Mouse (Mus musculus): ENCODE measurements around the gene Map3k12. TPM values are rescaled to one million over a fixed set of nuclear protein-coding genes. Genes with fewer than 3 reads are reported as not detected.

The Map3k12 gene
- polyA plus RNA-seq, 1 experiment: 13.1 TPM

GRCm38 (mm10) chr15:102458050-102458736 lies 58.7 kb downstream of the Map3k12 start:
- Histone ChIP-seq H3K4me3 (replicated peaks; ENCODE audit: extremely low read depth, low read depth, low read length) (no peak overlapping the region), H3K4me1 (ENCODE audit: control insufficient read depth, insufficient read depth, low read length) (no peaks in the 10 kb centered on the region; the same call in none of the 2 replicates)
- WGBS: 58% methylated on average over 5 of the region's 5 CpGs
- TF ChIP-seq POLR2A (IDR thresholded peaks at IDR 0.05; ENCODE audit: borderline replicate concordance, extremely low read depth, low read depth, low read length) (no peak), CTCF (IDR thresholded peaks at IDR 0.05; ENCODE audit: insufficient read depth, low read length) (no peak)
- no peak for DNase-seq

GRCm38 (mm10) chr15:102455993-102456392 lies 60.9 kb downstream of the Map3k12 start:
- DNase-seq: no peak
- Histone ChIP-seq H3K4me1 (ENCODE audit: control insufficient read depth, insufficient read depth, low read length) (no peaks in the 10 kb centered on the region; the same call in none of the 2 replicates), H3K4me3 (replicated peaks; ENCODE audit: extremely low read depth, low read depth, low read length) (no peak overlapping the region)
- TF ChIP-seq POLR2A (IDR thresholded peaks at IDR 0.05; ENCODE audit: borderline replicate concordance, extremely low read depth, low read depth, low read length) (no peak), CTCF (IDR thresholded peaks at IDR 0.05; ENCODE audit: insufficient read depth, low read length) (peak; percentile 56)
- 43% methylated on average over 6 of the region's 6 CpGs for WGBS

- no peak for TF ChIP-seq CTCF (IDR thresholded peaks at IDR 0.05; ENCODE audit: insufficient read depth, low read length)
- TF ChIP-seq POLR2A (IDR thresholded peaks at IDR 0.05; ENCODE audit: borderline replicate concordance, extremely low read depth, low read depth, low read length): no peak
- H3K4me1 ChIP-seq (ENCODE audit: control insufficient read depth, insufficient read depth, low read length): no peaks in the 10 kb centered on the region
- peak overlapping the region; percentile 3 for H3K4me3 ChIP-seq (replicated peaks; ENCODE audit: extremely low read depth, low read depth, low read length)
- 59% methylated on average over 26 of the region's 26 CpGs for WGBS
- DNase-seq: no peak
Observed at GRCm38 (mm10) chr15:102451666-102452430, 65.0 kb downstream of the Map3k12 start.

GRCm38 (mm10) chr15:102450928-102451327 lies 65.9 kb downstream of the Map3k12 start:
- peak overlapping the region; percentile 33 for H3K4me3 ChIP-seq (replicated peaks; ENCODE audit: extremely low read depth, low read depth, low read length)
- no peak for DNase-seq
- no peaks in the 10 kb centered on the region for H3K4me1 ChIP-seq (ENCODE audit: control insufficient read depth, insufficient read depth, low read length)
- WGBS: 25% methylated on average over 7 of the region's 7 CpGs
- 0 out of 2 replicates have a peak, but pooled peaks have one; percentile 14 for TF ChIP-seq POLR2A (IDR thresholded peaks at IDR 0.05; ENCODE audit: borderline replicate concordance, extremely low read depth, low read depth, low read length)
- TF ChIP-seq CTCF (IDR thresholded peaks at IDR 0.05; ENCODE audit: insufficient read depth, low read length): no peak

- no peak for DNase-seq
- Histone ChIP-seq H3K4me1 (ENCODE audit: control insufficient read depth, insufficient read depth, low read length) (no peaks in the 10 kb centered on the region), H3K4me3 (replicated peaks; ENCODE audit: extremely low read depth, low read depth, low read length) (no peak overlapping the region)
- 65% methylated on average over 8 of the region's 8 CpGs for WGBS
- TF ChIP-seq CTCF (IDR thresholded peaks at IDR 0.05; ENCODE audit: insufficient read depth, low read length) (no peak), POLR2A (IDR thresholded peaks at IDR 0.05; ENCODE audit: borderline replicate concordance, extremely low read depth, low read depth, low read length) (no peak)
Observed at GRCm38 (mm10) chr15:102449366-102449765, 67.5 kb downstream of the Map3k12 start.

Other genes with a start within 250 kb of the Map3k12 start
- 0.31 and 0.60 TPM in 2 replicates for gene Gm9918, start 246.5 kb downstream of the Map3k12 start, polyA plus RNA-seq (2012; rRNA removed)
- 95.4 and 97.1 TPM in 2 replicates for gene Mfsd5, start 237.6 kb downstream of the Map3k12 start, polyA plus RNA-seq (2012; rRNA removed)
- 2.4 and 3.8 TPM in 2 replicates for gene Espl1, start 220.8 kb downstream of the Map3k12 start, polyA plus RNA-seq (2012; rRNA removed)
- 66.1 and 121 TPM in 2 replicates for gene Pfdn5, start 190.9 kb downstream of the Map3k12 start, polyA plus RNA-seq (2012; rRNA removed)
- gene Myg1, start 185.4 kb downstream of the Map3k12 start, polyA plus RNA-seq (2012; rRNA removed): 50.2 and 53.8 TPM in 2 replicates
- 21.9 and 27.5 TPM in 2 replicates for gene Aaas, start 166.3 kb downstream of the Map3k12 start, polyA plus RNA-seq (2012; rRNA removed)
- 0.05 TPM in 1 of 2 replicates, not detected in the other for gene Sp7, start 149.9 kb downstream of the Map3k12 start, polyA plus RNA-seq (2012; rRNA removed)
- 18.5 and 20.0 TPM in 2 replicates for gene Sp1, start 110.9 kb downstream of the Map3k12 start, polyA plus RNA-seq (2012; rRNA removed)
- 20.8 and 21.1 TPM in 2 replicates for gene Amhr2, start 71.7 kb downstream of the Map3k12 start, polyA plus RNA-seq (2012; rRNA removed)
- 216 and 271 TPM in 2 replicates for gene Prr13, start 58.0 kb downstream of the Map3k12 start, polyA plus RNA-seq (2012; rRNA removed)
- 378 and 395 TPM in 2 replicates for gene Pcbp2, start 46.5 kb downstream of the Map3k12 start, polyA plus RNA-seq (2012; rRNA removed)
- gene Gm10337, start 13.3 kb downstream of the Map3k12 start, polyA plus RNA-seq (2012; rRNA removed): not detected in 2 replicates
- gene Tarbp2, start 1.1 kb upstream of the Map3k12 start, polyA plus RNA-seq (2012; rRNA removed): 51.7 and 61.1 TPM in 2 replicates
- 8.8 and 11.0 TPM in 2 replicates for gene Npff, start 7.9 kb upstream of the Map3k12 start, polyA plus RNA-seq (2012; rRNA removed)
- 0.11 and 0.22 TPM in 2 replicates for gene Gm28047, start 108.0 kb upstream of the Map3k12 start, polyA plus RNA-seq (2012; rRNA removed)
- 90.4 and 119 TPM in 2 replicates for gene Atf7, start 108.4 kb upstream of the Map3k12 start, polyA plus RNA-seq (2012; rRNA removed)
- 250 and 262 TPM in 2 replicates for gene Atp5g2, start 155.3 kb upstream of the Map3k12 start, polyA plus RNA-seq (2012; rRNA removed)
- gene Calcoco1, start 205.1 kb upstream of the Map3k12 start, polyA plus RNA-seq (2012; rRNA removed): 76.5 and 105 TPM in 2 replicates

Data from lung, adult 2 months (tissue).